Mouse (Mus musculus) ovary, postnatal 10 days (tissue): ENCODE data around the gene Zfp316.

ENCODE experiments used
- DNase-seq: peaks from one replicate; pipeline ENCODE4 v3.0.0; 2022; ENCODE audit warnings: low spot score

Zfp316 gene

DNA sequence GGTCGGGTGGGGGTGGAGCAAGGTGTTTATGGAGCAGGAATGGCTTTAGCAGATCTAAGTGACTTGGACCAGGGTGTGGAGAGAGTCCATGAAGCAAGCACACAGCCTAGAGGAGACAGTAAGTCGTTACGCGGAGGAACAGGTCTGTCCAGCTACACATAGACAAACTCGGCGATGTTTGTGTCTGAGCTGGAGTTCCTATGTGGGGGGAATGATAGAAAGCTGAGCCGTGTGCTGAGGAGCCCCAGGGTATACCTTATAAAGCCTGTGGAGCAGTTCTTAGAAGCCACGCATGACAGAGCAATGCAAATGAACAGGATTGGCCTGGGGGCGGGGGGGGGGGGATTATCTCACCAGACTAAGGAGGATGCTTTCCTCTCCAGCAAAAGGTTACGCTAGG lies 9.4 kb upstream of the Zfp316 start:
- no peak for DNase-seq

DNA sequence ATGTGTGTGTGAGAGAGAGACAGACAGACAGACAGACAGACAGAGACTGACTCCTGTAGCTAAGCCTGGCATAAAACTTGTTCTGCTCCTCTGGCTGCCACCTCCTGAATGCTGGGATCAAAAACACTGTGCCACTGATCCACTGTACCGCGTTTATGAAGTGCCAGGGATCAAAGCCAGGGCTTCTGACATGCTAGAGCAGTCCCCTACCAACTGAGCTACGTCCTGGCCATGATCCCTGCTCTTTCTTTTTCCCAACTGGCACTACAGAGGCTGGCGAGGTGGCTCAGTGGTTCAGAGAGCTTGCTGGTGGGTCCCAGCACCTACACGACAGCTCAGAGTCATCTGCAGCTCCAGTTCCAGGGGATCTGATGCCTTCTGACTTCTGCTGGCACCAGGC lies 5.9 kb upstream of the Zfp316 start:
- no peak for DNase-seq

DNA sequence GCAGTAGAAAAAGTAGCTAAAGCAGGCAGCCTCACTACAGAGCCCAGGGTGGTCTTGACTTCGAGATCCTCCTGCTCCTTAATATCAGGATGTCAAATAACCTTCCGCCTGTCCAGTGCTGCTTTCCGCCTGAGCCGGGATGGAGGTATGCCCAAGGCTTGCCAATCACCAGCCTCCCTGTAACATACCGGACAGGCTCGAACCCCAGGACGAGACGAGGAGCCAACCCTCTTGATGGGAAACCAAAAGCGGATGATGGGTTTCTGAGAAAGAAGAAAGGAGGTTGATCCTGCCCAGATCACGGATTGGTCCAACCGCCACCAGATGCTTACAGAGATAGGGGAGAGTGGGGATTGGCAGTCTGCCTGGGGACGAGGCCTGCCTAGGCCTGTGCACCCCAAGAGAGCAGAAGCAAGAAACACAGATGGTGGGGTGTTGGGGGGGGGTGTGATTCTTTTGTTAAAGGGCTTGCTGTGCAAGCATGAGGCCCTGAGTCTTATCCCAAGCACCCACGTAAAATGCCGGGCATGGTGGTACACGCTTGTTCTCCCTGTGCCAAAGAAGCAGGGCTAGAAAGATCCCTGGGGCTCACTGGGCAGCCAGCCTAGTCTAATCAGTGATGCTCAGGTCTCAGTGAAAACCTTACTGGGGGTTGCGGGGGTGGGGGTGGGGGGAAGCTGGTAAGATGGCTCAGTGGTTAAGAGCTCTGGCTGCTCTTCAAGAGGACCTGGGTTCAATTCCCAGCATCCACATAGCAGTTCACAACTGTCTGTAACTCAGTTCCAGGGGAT lies 2.9 kb upstream of the Zfp316 start:
- no peak for DNase-seq

DNA sequence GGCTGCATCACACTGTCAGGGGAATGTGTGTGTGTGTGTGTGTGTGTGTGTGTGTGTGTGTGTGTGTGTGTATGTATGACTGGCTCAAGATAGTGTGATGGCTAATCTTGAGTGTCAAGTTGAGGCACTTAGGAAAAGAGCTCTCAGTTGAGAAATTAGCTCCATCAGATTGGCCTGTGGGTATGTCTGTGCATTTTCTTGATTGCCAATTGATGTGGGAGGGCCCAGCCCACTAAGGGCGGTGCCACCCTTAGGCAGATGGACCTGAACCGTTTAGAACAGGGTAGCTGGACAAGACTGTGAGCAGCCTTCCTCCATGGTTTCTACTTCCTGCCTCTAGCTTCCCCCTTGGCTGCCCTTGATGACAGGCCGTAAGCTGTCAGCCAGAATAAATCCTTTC lies 2.3 kb upstream of the Zfp316 start:
- DNase-seq, result no peak

DNA sequence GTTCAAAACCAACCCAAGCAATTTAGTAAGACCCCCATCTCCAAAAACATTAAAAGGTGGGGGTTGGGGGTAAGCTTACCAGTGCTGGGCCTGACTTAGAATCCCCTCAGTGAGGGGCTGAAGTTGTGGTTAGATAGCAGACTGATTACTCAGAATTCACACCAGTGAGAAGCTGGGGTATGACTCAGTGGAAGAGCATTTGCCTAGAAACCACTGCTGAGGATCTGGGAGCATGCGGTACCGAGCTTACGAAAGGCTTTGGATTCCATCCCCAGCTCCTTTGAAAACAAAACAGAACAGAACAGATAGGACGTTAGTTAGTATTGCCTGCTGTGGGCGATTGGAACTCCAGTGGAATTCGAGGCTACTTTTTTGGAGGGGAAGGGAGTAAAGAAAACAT lies 1.8 kb upstream of the Zfp316 start:
- no peak for DNase-seq

DNA sequence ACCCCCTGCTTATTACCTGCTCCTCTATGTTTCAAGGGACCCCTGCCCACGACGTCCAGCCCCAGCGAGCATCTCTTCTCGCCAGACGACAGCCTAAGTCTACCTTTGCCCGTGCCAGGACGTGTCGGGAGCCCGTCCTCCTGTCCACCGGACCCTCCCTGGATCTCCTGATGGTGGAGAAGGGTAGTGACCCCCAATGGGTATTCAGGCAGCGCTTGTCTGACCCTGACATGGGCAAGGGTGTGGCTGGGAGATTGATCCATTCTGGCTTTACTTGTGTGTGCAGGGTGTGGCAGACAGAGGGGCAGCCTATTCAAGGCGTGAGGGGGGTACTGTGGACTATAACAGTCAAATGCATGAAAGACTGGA lies 313 bp upstream of the Zfp316 start:
- DNase-seq, result no peak

DNA sequence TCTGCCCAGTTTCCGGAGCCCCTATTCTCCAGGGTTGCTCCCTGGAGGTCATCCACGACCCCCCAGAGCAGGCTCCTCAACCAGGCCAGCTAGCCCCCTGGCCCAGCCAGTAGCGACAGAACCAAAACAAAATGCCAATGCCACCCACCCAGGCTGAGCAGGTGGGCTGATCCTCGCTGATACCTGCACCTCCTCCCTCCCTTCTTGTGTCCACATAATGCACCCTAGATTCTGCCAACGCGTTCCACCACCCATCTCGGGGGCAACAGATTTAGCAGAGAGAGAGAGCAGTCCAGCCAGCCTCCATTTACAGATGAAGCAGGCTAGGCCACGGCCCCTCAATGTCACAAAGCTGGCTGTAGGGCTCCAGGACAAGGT lies 848 bp downstream of the Zfp316 start:
- no peak for DNase-seq

DNA sequence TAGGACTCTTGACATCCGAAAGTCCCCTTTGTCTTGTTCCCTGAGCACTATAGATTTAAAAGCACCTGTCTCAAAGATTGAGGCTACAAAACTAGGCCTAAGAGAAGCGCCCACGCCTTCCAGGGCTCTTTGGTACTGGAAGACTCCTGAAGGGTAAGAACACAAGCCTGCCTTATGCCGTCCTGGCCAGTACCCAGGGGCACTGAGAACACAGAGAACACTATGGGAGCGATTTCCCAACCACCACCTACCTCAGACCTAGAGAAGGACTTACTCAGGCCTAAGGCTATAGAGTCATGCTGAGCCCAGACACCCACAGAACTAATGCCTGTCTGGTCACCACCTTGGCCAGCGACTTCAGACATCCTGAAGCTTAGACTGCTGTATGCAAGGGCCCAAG lies 3.0 kb downstream of the Zfp316 start:
- DNase-seq, result no peak

DNA sequence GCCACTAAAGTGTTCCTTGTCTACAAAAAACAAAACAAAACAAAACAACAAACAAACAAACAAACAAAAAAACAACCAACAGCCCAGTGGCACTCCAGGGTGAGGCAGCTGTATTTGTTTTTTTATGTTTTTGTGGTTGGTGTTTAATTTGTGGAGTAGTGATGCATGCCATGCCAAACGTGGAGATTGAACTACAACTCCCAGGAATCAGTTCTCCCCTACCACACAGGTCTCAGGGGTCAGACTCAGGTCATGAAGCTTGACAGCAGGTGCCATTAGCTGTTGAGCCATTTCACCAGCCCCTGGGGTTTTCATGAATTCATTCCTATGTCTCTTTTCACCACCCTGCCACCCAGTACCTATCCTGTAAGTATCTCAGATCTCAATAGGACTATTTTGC lies 4.4 kb downstream of the Zfp316 start:
- no peak for DNase-seq

DNA sequence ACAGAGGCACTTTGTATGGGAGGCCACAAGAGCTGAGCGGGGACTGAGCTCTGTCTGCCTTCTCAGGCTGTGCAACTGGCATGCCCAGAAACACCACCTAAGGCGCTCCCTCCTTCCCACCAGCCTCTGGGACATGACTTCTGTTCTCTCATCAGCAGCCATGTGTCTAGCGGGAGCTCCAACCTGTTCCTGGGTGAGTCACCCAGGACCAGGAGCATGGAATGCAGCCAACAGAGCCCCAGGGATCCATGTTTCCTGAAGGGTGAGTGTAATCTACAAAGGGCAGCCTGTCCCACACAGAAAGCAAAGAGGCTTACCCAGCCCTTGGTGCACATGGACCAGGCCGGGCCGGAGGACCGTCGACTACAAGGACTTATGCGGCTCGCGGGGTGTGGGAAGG lies 5.1 kb downstream of the Zfp316 start:
- no peak for DNase-seq

DNA sequence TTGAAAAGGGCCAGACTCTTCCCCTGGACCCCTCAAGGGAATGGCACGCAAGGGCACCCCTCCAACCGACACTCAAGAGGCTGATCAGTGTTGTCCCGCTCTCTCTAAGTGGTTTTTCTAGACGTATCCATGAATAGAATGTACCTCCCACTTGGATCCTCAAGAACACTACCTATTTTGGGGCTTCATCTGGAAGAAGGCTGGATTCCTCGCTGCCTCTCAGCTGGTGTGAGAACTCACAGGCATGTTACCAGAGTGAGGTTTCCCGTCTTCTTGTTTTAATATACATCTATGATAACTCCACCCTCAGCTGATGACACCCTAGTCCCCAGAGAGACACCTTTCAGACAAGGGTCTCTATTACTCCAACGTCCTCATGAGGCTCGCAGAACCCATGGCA lies 8.2 kb downstream of the Zfp316 start:
- no peak for DNase-seq

DNA sequence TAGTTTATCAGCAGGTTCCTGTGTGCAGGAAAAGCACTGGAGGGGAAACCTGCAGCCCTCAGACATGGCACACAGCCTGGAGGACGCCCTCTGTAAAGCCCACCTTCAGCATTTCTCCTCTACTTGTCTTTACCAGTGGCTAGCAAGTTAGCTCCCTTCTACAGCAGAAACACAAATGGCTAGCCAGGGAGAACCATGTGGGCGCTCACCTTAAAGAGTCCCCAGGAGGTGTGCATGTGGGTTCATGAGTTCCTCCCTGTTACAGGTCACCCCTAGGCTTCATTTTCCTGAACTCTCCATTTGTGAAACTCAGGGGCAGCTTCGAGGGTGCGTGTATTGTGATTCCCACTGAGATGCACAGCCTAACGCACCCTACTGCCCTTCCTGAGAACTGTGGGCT lies 14.0 kb downstream of the Zfp316 start:
- DNase-seq, result no peak

DNA sequence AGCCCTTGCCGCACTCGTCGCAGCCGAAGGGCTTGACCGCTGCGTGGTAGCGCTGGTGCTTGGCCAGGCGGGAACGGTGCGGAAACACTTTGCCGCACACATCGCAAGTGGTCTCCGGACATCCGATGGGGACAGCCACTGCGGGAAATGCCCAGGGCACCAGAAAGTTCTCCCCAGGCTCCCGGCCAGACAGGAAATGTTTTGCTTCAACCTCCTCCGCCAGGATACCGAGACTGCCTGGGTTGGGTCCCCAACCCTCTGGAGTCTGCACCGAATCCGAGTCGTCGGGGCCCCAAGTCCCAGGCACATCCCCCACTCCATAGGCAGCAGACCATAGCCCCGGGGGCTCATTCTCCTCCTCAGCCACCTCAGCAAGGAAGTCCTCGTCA lies 14.7 kb downstream of the Zfp316 start:
- DNase-seq, result no peak

DNA sequence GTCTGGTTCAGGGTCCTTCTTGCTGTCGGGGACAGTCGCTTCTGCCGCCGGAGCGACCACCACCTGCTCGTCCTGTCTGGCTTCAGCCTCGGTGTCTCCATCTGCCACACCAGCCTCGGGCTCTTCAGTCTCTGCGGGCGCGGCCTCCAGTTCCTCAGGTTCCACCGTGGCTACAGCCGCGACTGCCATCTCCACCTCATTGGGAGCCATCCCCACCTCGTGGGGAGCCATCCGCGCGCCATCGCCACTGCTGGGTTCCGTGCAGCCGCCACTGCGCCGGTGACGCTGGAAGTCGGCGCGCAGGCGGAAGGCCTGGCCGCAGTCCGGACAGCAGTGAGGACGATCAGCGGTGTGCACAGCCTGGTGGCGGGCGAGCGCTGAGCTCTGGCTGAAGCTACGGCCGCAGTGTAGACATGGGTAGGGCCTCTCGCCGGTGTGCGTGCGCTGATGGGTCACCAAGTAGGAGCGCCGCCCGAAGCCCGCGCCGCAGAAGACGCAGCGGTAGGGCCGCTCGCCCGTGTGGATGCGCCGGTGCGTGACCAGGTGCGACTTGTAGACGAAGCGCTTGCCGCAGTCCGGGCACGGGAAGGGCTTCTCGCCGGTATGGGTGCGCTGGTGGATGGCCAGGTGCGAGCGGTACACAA lies 15.2 kb downstream of the Zfp316 start:
- DNase-seq, result no peak

DNA sequence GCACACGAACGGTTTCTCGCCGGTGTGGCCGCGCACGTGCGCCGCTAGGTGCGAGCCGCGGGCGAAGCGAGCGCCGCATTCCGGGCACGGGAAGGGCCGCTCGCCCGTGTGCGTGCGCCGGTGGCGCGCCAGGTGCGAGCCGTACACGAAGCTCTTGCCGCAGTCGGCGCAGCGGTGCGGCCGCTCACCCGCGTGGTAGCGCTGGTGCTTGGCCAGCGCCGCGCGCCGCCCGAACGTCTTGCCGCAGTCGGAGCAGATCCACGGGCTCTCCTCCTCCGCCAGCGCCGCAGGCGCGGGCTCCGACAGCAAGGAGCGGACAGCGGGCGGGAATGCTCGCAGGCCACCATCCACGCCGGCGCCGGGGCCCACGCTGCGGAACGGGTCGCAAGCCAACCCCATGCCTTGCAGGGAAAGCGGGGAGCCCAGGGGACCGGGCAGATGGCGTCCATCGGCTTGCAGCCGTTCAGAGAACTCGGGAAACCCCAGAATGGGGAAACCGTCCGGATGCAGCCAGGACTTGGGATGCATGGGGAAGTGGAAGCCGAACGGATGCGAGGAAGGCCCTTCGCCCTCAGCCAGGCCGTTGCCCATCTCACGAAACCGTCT lies 15.8 kb downstream of the Zfp316 start:
- no peak for DNase-seq

DNA sequence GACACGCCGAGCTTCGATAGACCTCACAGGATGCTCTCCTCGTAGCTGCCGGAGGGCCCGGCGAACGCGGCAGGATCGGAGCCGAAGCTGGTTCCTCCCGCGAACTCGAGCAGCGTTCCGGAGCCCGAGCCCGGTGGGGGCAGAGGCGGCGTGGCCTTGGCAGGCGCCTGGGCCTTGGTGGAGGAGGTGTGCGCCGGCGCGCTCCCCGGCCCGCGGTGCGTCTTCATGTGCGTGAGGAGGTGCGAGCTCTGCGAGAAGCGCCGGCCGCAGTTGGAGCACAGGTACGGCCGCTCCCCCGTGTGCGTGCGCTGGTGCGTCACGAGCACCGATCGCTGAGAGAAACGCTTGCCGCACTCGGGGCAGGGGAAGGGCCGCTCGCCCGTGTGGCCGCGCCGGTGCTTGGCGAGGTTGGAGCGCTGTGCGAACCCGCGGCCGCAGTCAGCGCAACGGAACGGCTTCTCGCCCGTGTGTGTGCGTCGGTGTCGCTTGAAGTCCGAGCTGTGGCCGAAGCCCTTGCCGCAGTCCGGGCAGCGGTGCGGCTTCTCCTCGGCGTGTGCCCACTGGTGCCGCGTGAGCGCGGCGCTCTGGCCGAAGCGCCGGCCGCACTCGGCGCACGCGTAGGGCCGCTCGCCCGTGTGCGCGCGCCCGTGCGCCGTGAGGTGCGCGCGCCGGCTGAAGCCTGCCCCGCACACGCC lies 16.5 kb downstream of the Zfp316 start:
- DNase-seq, result no peak

DNA sequence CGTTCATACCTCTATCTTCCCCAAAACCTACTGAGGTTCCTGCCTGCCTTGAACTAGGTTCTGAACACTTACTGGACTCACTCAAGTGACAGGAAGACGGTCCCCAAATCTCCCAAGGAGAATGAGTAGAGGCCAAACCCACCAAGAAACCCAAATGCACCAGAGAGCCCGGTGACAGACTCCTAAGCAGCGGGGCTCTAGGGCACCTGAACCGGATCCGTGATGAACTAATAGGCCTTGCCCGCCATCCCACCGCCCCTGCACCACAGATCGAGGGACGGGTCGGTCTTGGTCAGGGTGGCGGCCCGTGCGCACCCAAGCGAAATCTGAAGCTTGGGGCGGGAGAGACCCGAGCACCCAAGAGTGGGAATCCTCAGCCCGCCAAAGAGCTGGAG lies 17.0 kb downstream of the Zfp316 start:
- DNase-seq, result no peak

DNA sequence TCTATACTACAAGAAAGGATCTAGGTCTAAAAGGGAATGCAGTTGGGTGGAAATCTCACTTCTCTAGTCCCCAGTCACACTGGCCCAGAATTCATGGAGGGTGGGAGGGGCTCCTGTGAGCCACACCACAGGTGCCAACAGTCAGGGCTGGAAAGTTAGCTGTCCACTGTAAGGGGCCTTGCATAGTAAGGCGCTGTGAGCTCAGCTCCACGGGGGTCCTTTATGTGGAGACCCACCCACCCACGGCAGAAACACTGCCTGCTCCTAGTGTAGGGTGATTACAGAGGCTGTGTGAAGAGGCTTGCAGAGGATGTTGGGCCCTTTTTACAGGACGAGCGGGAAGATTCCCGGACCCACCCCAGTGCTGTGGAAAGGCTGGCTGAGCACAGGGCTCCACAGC lies 17.8 kb downstream of the Zfp316 start:
- DNase-seq, result no peak

DNA sequence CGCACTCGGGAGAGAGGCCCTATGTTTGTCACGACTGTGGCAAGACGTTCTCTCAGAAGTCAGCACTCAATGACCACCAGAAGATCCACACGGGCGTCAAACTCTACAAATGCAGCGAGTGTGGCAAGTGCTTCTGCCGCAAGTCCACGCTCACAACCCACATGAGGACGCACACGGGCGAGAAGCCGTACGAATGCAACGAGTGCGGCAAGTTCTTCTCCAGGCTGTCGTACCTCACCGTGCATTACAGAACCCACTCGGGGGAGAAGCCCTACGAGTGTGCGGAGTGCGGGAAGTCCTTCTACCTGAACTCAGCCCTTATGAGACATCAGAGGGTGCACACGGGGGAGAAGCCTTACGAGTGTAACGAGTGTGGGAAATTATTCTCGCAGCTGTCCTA lies 24.9 kb downstream of the Zfp316 start:
- no peak for DNase-seq

DNA sequence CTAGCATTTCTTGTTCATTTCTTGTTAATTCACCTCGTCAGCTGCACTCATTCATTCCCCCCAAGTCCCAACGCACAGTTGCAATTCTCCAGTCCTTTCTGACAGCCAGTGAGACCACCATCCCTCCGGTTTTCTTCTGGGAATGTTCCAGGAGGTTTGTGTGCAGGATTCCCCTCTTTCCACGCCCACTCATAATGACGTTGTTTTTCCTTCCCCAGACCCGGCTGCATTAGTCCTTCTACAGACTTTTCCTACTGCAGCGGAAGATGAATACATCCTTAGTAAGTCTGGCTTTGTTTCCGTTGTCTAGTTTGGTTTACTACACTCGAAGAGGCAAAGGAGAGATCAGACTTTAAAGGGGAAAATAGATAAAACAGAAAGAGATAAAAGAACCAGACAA lies 33.8 kb downstream of the Zfp316 start:
- DNase-seq, result no peak

DNA sequence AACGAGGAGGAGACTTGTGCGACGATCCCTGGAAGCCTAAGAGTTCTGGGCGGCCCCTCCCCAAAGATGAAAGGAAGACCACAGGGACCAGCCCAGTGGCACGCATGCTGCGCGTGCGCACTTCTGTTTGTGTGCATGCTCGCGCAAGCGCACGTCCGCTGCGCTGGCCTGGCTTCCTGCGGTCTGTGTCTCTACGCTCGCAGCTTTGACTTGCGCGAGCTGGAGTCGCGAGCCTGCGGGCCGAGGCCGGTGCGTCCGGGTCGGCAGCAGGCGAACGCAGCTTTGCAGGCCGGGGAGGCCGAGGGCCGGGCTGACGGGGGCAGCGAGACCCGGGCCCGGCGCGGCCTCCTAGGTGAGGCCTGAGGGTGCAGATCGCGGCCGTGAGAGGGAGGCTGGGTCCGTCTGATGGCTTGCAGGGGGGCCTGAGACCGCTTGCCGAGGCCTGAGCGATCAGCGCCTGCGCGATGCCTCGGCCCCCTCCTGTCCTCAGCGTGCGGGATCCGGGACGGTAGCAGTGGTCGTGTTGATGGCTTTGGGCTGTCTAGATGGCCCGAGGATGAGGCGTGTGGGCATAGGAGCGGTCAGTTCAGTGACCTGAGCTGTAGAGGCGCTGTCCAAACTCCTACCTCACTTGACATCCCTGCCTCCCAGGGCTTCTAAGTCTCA lies 34.7 kb downstream of the Zfp316 start, which contains the start of gene Zfp12:
Gene Zfp12, plus strand, starts transcription at position 136 of the 666 bp plus-strand sequence.
- peak; percentile 78 for DNase-seq

DNA sequence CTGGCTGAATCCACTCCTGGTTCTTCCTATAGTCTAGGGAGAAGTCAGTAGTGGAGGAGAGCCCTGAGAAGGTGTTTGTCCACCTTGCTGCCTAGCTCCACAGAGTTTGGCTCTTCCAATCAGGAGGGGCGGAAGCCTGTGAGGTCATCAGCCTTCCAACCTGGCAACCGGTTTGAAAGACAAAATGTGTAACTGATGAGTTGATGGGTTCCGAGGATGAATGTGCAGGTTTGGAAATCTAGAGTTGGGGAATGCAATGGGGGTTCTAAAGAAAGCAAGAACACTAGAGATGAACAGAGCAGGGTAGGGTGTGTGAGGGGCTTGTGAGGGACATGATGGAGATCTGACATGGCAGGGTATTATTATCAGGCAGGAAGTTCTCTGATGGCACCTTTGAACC lies 43.0 kb downstream of the Zfp316 start, which contains the start of gene Spdye4a:
Gene Spdye4a, minus strand, starts transcription at position 101 of the 400 bp plus-strand sequence.
- DNase-seq, result no peak
